Mouse (Mus musculus) lung, postnatal 0 days (tissue): ENCODE data around the gene Hif3a.

Experiments used
- CTCF ChIP-seq: IDR thresholded peaks from 2 replicates; pipeline ENCODE4 v1.5.1; 2016; ENCODE audit warnings: antibody characterized with exemption, mild to moderate bottlenecking
- EP300 ChIP-seq: IDR thresholded peaks from 2 replicates; pipeline ENCODE4 v1.6.1; 2016; ENCODE audit warnings: antibody characterized with exemption, mild to moderate bottlenecking, control low read depth

GRCm38 (mm10) chr7:17050491-17050890, 11.7 kb downstream of the Hif3a start:
- TF ChIP-seq EP300 (no peak), CTCF (no peak)
